Mouse (Mus musculus) lung, postnatal 0 days (tissue): ENCODE data around the gene 4933434E20Rik.

Experiments used
- CTCF ChIP-seq: IDR thresholded peaks from 2 replicates; pipeline ENCODE4 v1.5.1; 2016; ENCODE audit warnings: antibody characterized with exemption, mild to moderate bottlenecking
- EP300 ChIP-seq: IDR thresholded peaks from 2 replicates; pipeline ENCODE4 v1.6.1; 2016; ENCODE audit warnings: antibody characterized with exemption, mild to moderate bottlenecking, control low read depth

DNA sequence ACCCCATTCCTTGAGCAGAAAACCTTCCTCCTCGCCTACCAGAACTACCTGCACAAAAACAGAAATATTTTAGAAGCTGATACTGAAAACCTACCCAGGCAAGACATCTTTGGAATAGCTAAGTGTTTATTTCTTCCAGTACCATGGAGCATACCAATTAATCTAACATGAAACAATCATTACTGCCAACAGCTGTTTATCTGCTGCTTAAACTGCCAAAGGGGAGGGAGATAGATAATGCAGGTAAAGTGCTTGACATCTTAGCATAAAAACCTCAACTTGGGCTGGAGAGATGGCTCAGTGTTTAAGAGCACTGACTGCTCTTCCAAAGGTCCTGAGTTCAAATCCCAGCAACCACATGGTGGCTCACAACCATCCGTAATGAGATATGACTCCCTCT is 16.8 kb upstream of the 4933434E20Rik start:
- no peak for TF ChIP-seq CTCF
- no peak for TF ChIP-seq EP300
